Mouse (Mus musculus) fibroblast of lung, adult 2 months (primary cell): ENCODE results near the gene Zcchc13.
A peak's percentile ranks its signal among the peaks of the same experiment; 100 is the strongest.

Experiments used
- DNase-seq: peaks from one replicate; pipeline ENCODE4 v3.0.0-alpha.2; 2011; ENCODE audit warnings: low read depth

Zcchc13 gene

GRCm38 (mm10) chrX:103630303-103630702 is at the start of gene Zcchc13:
Gene Zcchc13, plus strand, starts transcription at chrX:103630586.
- no peak for DNase-seq

GRCm38 (mm10) chrX:103584262-103584661 is 46.1 kb upstream of the Zcchc13 start:
- DNase-seq = no peak

- DNase-seq = no peak
These were observed 38.3 kb upstream of the Zcchc13 start for GRCm38 (mm10) chrX:103592056-103592455.

- no peak for DNase-seq
These were observed 27.8 kb upstream of the Zcchc13 start for GRCm38 (mm10) chrX:103602553-103602952.

- no peak for DNase-seq
These were observed 26.2 kb upstream of the Zcchc13 start for GRCm38 (mm10) chrX:103604211-103604610.

- DNase-seq = no peak
These were observed 24.9 kb upstream of the Zcchc13 start for GRCm38 (mm10) chrX:103605473-103605872.

GRCm38 (mm10) chrX:103610401-103610800 is 20.0 kb upstream of the Zcchc13 start:
- DNase-seq = no peak

GRCm38 (mm10) chrX:103611462-103611861 is 18.9 kb upstream of the Zcchc13 start:
- DNase-seq = no peak

- no peak for DNase-seq
These were observed 15.6 kb upstream of the Zcchc13 start for GRCm38 (mm10) chrX:103614700-103615233.

GRCm38 (mm10) chrX:103615453-103615852 is 14.9 kb upstream of the Zcchc13 start:
- no peak for DNase-seq

GRCm38 (mm10) chrX:103616162-103616535 is 14.2 kb upstream of the Zcchc13 start:
- no peak for DNase-seq

- no peak for DNase-seq
These were observed 13.6 kb upstream of the Zcchc13 start for GRCm38 (mm10) chrX:103616536-103617404.

GRCm38 (mm10) chrX:103617405-103618095 is 12.8 kb upstream of the Zcchc13 start:
- no peak for DNase-seq

- no peak for DNase-seq
These were observed 8.6 kb upstream of the Zcchc13 start for GRCm38 (mm10) chrX:103621799-103622198.

- DNase-seq = peak; percentile 92
These were observed 8.0 kb upstream of the Zcchc13 start for GRCm38 (mm10) chrX:103622260-103622934.

GRCm38 (mm10) chrX:103622935-103623280 is 7.5 kb upstream of the Zcchc13 start:
- no peak for DNase-seq

- no peak for DNase-seq
These were observed 7.0 kb upstream of the Zcchc13 start for GRCm38 (mm10) chrX:103623411-103623845.

GRCm38 (mm10) chrX:103624426-103625168 is 5.8 kb upstream of the Zcchc13 start:
- no peak for DNase-seq

GRCm38 (mm10) chrX:103628890-103629289 is 1.5 kb upstream of the Zcchc13 start:
- DNase-seq = no peak

GRCm38 (mm10) chrX:103633895-103634294 is 3.5 kb downstream of the Zcchc13 start:
- no peak for DNase-seq

- no peak for DNase-seq
These were observed 5.6 kb downstream of the Zcchc13 start for GRCm38 (mm10) chrX:103636021-103636420.

GRCm38 (mm10) chrX:103638566-103638965 is 8.2 kb downstream of the Zcchc13 start:
- no peak for DNase-seq
